Mouse (Mus musculus) 3134 (cell line): ENCODE data around the gene Baz2a.
A peak's percentile ranks its signal among the peaks of the same experiment; 100 is the strongest.

ENCODE experiments used
- DNase-seq: peaks from one replicate; pipeline ENCODE4 v3.0.0-alpha.2; 2011; ENCODE audit warnings: low spot score; ENCODE audit not compliant: insufficient read length; ENCODE audit errors: extremely low read depth

Gene Baz2a

GRCm38 (mm10) chr10:128175996-128176755 is 84.8 kb downstream of the Baz2a start:
- DNase-seq = peak; percentile 83

DNA sequence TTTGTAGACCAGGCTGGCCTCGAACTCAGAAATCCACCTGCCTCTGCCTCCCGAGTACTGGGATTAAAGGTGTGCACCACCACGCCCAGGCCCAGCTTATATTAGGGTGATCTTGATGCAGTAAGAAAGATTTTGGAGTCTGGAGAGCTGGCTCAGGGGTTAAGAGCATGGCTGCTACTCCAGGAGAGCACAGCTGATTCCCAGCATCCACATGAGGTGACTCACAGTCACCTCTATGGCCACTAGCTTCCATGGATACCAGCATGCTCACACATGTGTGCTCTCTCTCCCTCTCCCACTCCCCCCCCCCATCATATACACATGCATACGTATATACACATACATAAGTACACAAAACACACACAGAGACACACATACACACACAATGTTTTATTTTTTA is 85.9 kb downstream of the Baz2a start:
- no peak for DNase-seq
